Mouse (Mus musculus): ENCODE measurements around the gene Gm8369.

- no peak for TF ChIP-seq EP300 (IDR thresholded peaks at IDR 0.05; ENCODE audit: low read depth)
- TF ChIP-seq CTCF (IDR thresholded peaks at IDR 0.05; ENCODE audit: low read depth): no peak
These were observed 38.5 kb upstream of the Gm8369 start for GRCm38 (mm10) chr19:11447238-11447637.

Measured in heart, postnatal 0 days (tissue).